ENCODE assay signal across 8 mouse cellular contexts in the genomic region with DNA sequence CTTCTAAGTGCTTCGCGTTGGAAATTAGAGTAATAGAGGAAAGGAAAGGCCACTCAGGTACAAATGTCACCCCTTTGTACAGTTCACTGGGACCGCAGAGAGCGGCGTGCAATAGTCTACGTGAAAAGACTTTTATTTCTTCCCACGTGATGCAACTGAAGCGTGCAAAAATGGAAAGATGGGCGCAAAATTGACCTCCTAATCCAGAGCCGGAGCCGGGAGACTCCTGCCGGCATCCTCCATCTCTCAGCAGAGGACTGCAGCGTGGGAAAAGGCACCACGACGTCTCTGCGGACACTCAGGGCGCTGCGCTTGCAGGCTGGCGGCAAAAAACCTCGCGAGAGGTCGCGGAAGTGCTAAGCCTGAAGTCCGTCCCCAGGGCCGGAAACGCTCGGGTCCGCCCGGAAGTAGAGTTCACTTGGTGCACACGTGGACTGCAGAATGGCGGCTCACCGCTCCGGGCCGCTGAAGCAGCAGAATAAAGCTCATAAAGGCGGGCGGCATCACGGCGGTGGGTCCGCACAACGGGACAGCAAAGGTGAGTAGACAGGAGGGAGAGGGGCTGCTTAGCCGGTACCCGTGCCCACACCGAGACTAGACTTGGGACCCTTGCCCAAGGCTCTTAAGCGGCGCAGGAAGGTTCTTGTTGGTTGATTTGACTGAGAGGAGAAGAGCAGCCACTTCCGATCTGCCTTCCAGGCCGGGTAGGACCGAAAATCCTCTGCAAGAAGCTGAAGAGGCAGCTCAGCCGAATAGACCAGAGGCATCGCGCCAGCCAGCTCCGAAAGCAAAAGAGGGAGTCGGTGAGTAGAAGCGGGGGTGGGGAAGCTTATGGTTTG. TPM values are rescaled to one million over a fixed set of nuclear protein-coding genes. Genes with fewer than 3 reads are reported as not detected.
DNase-seq lines count a peak whose midpoint lies in the region; ATAC-seq and TF ChIP-seq lines count a peak whose summit lies in the region.

A gene (plus strand): TSS at position 394 of the 839 bp plus-strand sequence.

- H3K9me3 ChIP-seq in hindbrain, postnatal 0 days (ENCODE audit: low read length), result no peaks in the 10 kb centered on the region

- H3K4me1 ChIP-seq in hindbrain, postnatal 0 days (ENCODE audit: insufficient read depth, low read length), result no peaks in the 10 kb centered on the region

- peaks cover 31% of the 10 kb centered on the region for H3K36me3 ChIP-seq in hindbrain, postnatal 0 days (ENCODE audit: insufficient read depth, low read length)

- no peaks in the 10 kb centered on the region for H3K27me3 ChIP-seq in hindbrain, postnatal 0 days (ENCODE audit: insufficient read depth, low read length)

- H3K4me3 ChIP-seq in gastrocnemius, adult 2 months, result peak within 1 kb of the TSS; percentile 79
- H3K4me3 ChIP-seq in hindbrain, postnatal 0 days (ENCODE audit: low read length), result peak within 1 kb of the TSS; percentile 78

- peak; percentile 97 for DNase-seq in ZHBTc4 (ENCODE audit: low read depth, low spot score)
- peak; percentile 83 to 87 for DNase-seq in cerebellum, postnatal 4 days (ENCODE audit: low spot score in 2 of 2)
- DNase-seq in gastrocnemius, adult 2 months, result peak; percentile 96
- DNase-seq in hindbrain, postnatal 0 days (ENCODE audit: low spot score), result peak; percentile 97
- peak; percentile 80 to 88 for DNase-seq in left cerebral cortex, adult 9 months (ENCODE audit: low spot score in 2 of 2)
- peak; percentile 93 for DNase-seq in right cerebral cortex, postnatal 14 days
- DNase-seq in urinary bladder, postnatal 36 days (ENCODE audit: low spot score in 2 of 2), result peak; percentile 83 to 92

- TF ChIP-seq CTCF in gastrocnemius, adult 2 months (IDR thresholded peaks at IDR 0.05), result no peak
- TF ChIP-seq CTCF in hindbrain, postnatal 0 days (IDR thresholded peaks at IDR 0.05; ENCODE audit: low read depth), result no peak; the same call in 1 of the 2 replicates

- ATAC-seq in hindbrain, postnatal 0 days, result peak; percentile 93
- ATAC-seq in megakaryocyte progenitor cell, adult 5-6 weeks (replicated peaks; ENCODE audit: poor library complexity), result peak; percentile 84

- H3K27ac ChIP-seq in gastrocnemius, adult 2 months, result peak within 1 kb of the TSS; percentile 95
- H3K27ac ChIP-seq in hindbrain, postnatal 0 days, result peak within 1 kb of the TSS; percentile 92

- peak within 1 kb of the TSS; percentile 58 for H3K4me2 ChIP-seq in hindbrain, postnatal 0 days (ENCODE audit: low read depth, low read length)

- intact Hi-C loops in gastrocnemius, adult 2 months (cut with DNase I), result no loop called here

- peak within 1 kb of the TSS; percentile 82 for H3K9ac ChIP-seq in hindbrain, postnatal 0 days (replicated peaks; ENCODE audit: low read length)

- under 1% methylated on average over 54 of the region's 54 CpGs for WGBS in hindbrain, postnatal 0 days

RNA-seq across cellular contexts. Expression of the gene that starts here (rescaled TPM):
- 10 to 100 TPM; 24.7 to 28.9 TPM for total RNA-seq in gastrocnemius, adult 2 months (2021)
- 20.3 and 34.1 TPM in 2 replicates for total RNA-seq in hindbrain, postnatal 0 days (2014; rRNA removed)
- 21.1 and 22.0 TPM in 2 replicates for polyA plus RNA-seq in hindbrain, postnatal 0 days (2015; fragmentation: Nextera tagmentation; extraction: Ambion mirVana)
- total RNA-seq in megakaryocyte progenitor cell, adult 5-6 weeks (2015), result 43.2 and 50.0 TPM in 2 replicates
- total RNA-seq in megakaryocyte progenitor cell, adult 5-6 weeks (2017), result 67.8 and 96.1 TPM in 2 replicates

Comparison
In these comparisons a context has a peak if more than half of its experiments do, and no peak if none do; other contexts are left out.
1. Peak in every context shown above with its lines: DNase-seq, ATAC-seq, H3K4me3 ChIP-seq and H3K27ac ChIP-seq.